Mouse (Mus musculus) bone marrow, adult 2 months (tissue): Measurements from ENCODE around the gene Sod1. TPM values are rescaled to one million over a fixed set of nuclear protein-coding genes. Genes with fewer than 3 reads are reported as not detected.
A peak's percentile ranks its signal among the peaks of the same experiment; 100 is the strongest.
"Not testable (repeated sequence)": the region's sequence is repeated elsewhere in the genome, so short reads cannot be mapped to it uniquely, and the experiment has no call there.

Experiments
- H3K27ac ChIP-seq: fragments of 200-500 bp; 2 replicates; pipeline ENCODE4 v1.5.1; 2012; ENCODE audit warnings: low read depth, mild to moderate bottlenecking, control low read depth, inconsistent platforms, low read length; ENCODE audit not compliant: control insufficient read depth, poor library complexity, insufficient read depth
- H3K4me1 ChIP-seq: fragments of 200-500 bp; 2 replicates; pipeline ENCODE4 v1.6.1; 2011; ENCODE audit warnings: low read length; ENCODE audit not compliant: control insufficient read depth, insufficient read depth
- H3K4me3 ChIP-seq: fragments of 200-500 bp; replicated peaks from 2 replicates; pipeline ENCODE3; 2011; ENCODE audit warnings: mild to moderate bottlenecking, low read depth, low read length, control low read depth; ENCODE audit not compliant: control insufficient read depth
- CTCF ChIP-seq: fragments of 200-500 bp; IDR thresholded peaks from 2 replicates; pipeline ENCODE4 v1.5.1; 2011; ENCODE audit warnings: low read length, control low read depth; ENCODE audit not compliant: control insufficient read depth, insufficient read depth
- POLR2A ChIP-seq: fragments of 200-500 bp; IDR thresholded peaks from 2 replicates; pipeline ENCODE4 v1.6.1; 2011; ENCODE audit warnings: low read depth, mild to moderate bottlenecking, control low read depth, low read length, borderline replicate concordance; ENCODE audit not compliant: control insufficient read depth
- WGBS: fragments of 180-500 bp; shearing (Covaris S2); methylation state at CpG from one replicate; pipeline ENCODE4 v1.1.7; 2018; 5-methylcytosine and 5-hydroxymethylcytosine counted together
- polyA plus RNA-seq: library from polyadenylated mRNA; stranded (reverse); fragments of >200 nt; gene quantifications from 2 replicates; pipeline ENCODE4 v1.2.4, GENCODE M21; 2011; ENCODE audit warnings: low replicate concordance; ENCODE audit not compliant: missing spikeins, insufficient read depth, insufficient read length

Gene Sod1
- polyA plus RNA-seq, 1 experiment = 690 TPM

GRCm38 (mm10) chr16:90214731-90215565 is 5.6 kb upstream of the Sod1 start:
- TF ChIP-seq POLR2A (no peak), CTCF (no peak)
- H3K4me3 ChIP-seq = no peak overlapping the region
- 55% methylated on average over 11 of the region's 11 CpGs for whole genome bisulfite sequencing
- peak overlapping the region; percentile 1; the same call in 1 of the 2 replicates for H3K27ac ChIP-seq
- no peaks in the 10 kb centered on the region; the same call in none of the 2 replicates for H3K4me1 ChIP-seq

- 82% methylated on average over 5 of the region's 5 CpGs for WGBS
- H3K4me3 ChIP-seq, H3K4me1 ChIP-seq, H3K27ac ChIP-seq: not testable (repeated sequence)
Observed at GRCm38 (mm10) chr16:90215879-90216278, 4.7 kb upstream of the Sod1 start.

- no peak overlapping the region for H3K27ac ChIP-seq
- no peak overlapping the region for H3K4me3 ChIP-seq
- TF ChIP-seq POLR2A (no peak), CTCF (no peak)
- WGBS = 93% methylated on average over 2 of the region's 2 CpGs
- H3K4me1 ChIP-seq = no peaks in the 10 kb centered on the region; the same call in none of the 2 replicates
Observed at GRCm38 (mm10) chr16:90216414-90216813, 4.1 kb upstream of the Sod1 start.

- TF ChIP-seq POLR2A = no peak
- no peak for TF ChIP-seq CTCF
- Histone ChIP-seq H3K4me1 (no peaks in the 10 kb centered on the region; the same call in none of the 2 replicates), H3K4me3 (no peak overlapping the region), H3K27ac (no peak overlapping the region)
- WGBS = 76% methylated on average over 3 of the region's 3 CpGs
Observed at GRCm38 (mm10) chr16:90217356-90217755, 3.2 kb upstream of the Sod1 start.

GRCm38 (mm10) chr16:90217926-90218325 is 2.6 kb upstream of the Sod1 start:
- 72% methylated on average over 4 of the region's 4 CpGs for WGBS
- Histone ChIP-seq H3K27ac (no peak overlapping the region), H3K4me3 (no peak overlapping the region), H3K4me1 (no peaks in the 10 kb centered on the region; the same call in none of the 2 replicates)
- TF ChIP-seq POLR2A (no peak), CTCF (no peak)

- not testable (repeated sequence) for H3K27ac ChIP-seq, H3K4me3 ChIP-seq, H3K4me1 ChIP-seq
- WGBS = 70% methylated on average over 4 of the region's 4 CpGs
Observed at GRCm38 (mm10) chr16:90219445-90219844, 1.1 kb upstream of the Sod1 start.

- no peak for TF ChIP-seq CTCF
- TF ChIP-seq POLR2A = no peak
- WGBS = under 1% methylated on average over 52 of the region's 52 CpGs
- peak overlapping the region; percentile 95 for H3K4me3 ChIP-seq
- H3K4me1 ChIP-seq = peaks cover 1% of the 10 kb centered on the region; the same call in 1 of the 2 replicates
- peak overlapping the region; percentile 69 for H3K27ac ChIP-seq
Observed at GRCm38 (mm10) chr16:90220892-90221431, 408 bp downstream of the Sod1 start.

- peak overlapping the region; percentile 69 for H3K27ac ChIP-seq
- TF ChIP-seq POLR2A (no peak), CTCF (no peak)
- H3K4me1 ChIP-seq = peaks cover 1% of the 10 kb centered on the region; the same call in 1 of the 2 replicates
- peak overlapping the region; percentile 95 for H3K4me3 ChIP-seq
- under 1% methylated on average over 20 of the region's 20 CpGs for WGBS
Observed at GRCm38 (mm10) chr16:90221441-90222070, 1.0 kb downstream of the Sod1 start.
